ENCODE assay signal across 25 mouse cellular contexts in genomic region chr11:7832376-7832775, GRCm38 (mm10).
A peak's percentile ranks its signal among the peaks of the same experiment; 100 is the strongest.
DNase-seq lines count a peak whose midpoint lies in the region; ATAC-seq and TF ChIP-seq lines count a peak whose summit lies in the region.
"Had no signal": no experiment of that assay in that cellular context is flagged by ENCODE, and none has a peak within 500 bp of the region (broad histone marks: within the 10 kb centered on the region; RNA-seq: fewer than 3 reads in every experiment).

No protein-coding gene starts in this region.

- 66% methylated on average over 8 of the region's 8 CpGs for WGBS in kidney, embryonic 16.5 days
- WGBS in lung, adult 2 months: 22% methylated on average over 8 of the region's 8 CpGs

- no peak for TF ChIP-seq POLR2A in lung, adult 2 months (IDR thresholded peaks at IDR 0.05; ENCODE audit: borderline replicate concordance, extremely low read depth, low read depth, low read length)

- no peak overlapping the region for H3K27ac ChIP-seq in kidney, embryonic 16.5 days (ENCODE audit: low read length)
- H3K27ac ChIP-seq: embryonic facial prominence, embryonic 12.5 days; forebrain, embryonic 12.5 days; forebrain, embryonic 15.5 days; heart, adult 2 months; heart, embryonic 10.5 days; heart, embryonic 13.5 days; hindbrain, embryonic 12.5 days; hindbrain, embryonic 15.5 days had no signal

- no peak overlapping the region for H3K4me2 ChIP-seq in kidney, embryonic 16.5 days (replicated peaks; ENCODE audit: low read depth, low read length)
- H3K4me2 ChIP-seq: embryonic facial prominence, embryonic 12.5 days; forebrain, embryonic 12.5 days; forebrain, embryonic 15.5 days; heart, embryonic 13.5 days; hindbrain, embryonic 12.5 days; hindbrain, embryonic 15.5 days had no signal

- H3K27me3 ChIP-seq in kidney, embryonic 16.5 days (ENCODE audit: insufficient read depth, low read length): no peaks in the 10 kb centered on the region
- H3K27me3 ChIP-seq: embryonic facial prominence, embryonic 12.5 days; forebrain, embryonic 12.5 days; forebrain, embryonic 15.5 days; heart, embryonic 13.5 days; hindbrain, embryonic 12.5 days; hindbrain, embryonic 15.5 days had no signal

- no peak for TF ChIP-seq CTCF in lung, adult 2 months (IDR thresholded peaks at IDR 0.05; ENCODE audit: insufficient read depth, low read length)

- intact Hi-C loops in heart, postnatal 36 days (cut with DNase I): loop anchor here (10.0 kb wide), 1 partner anchor 382 kb away; no protein-coding TSS in a partner anchor

- no peak overlapping the region for H3K9ac ChIP-seq in kidney, embryonic 16.5 days (replicated peaks; ENCODE audit: low read length)
- H3K9ac ChIP-seq: embryonic facial prominence, embryonic 12.5 days; forebrain, embryonic 12.5 days; forebrain, embryonic 15.5 days; heart, embryonic 13.5 days; hindbrain, embryonic 12.5 days; hindbrain, embryonic 15.5 days had no signal

- ATAC-seq in kidney, embryonic 16.5 days (ENCODE audit: low FRiP score, low TSS enrichment): no peak
- ATAC-seq: CD4-positive, CD25-positive, alpha-beta regulatory T cell, adult 4 months; forebrain, embryonic 15.5 days had no signal

- no peaks in the 10 kb centered on the region for H3K9me3 ChIP-seq in kidney, embryonic 16.5 days (ENCODE audit: low read length)
- H3K9me3 ChIP-seq: embryonic facial prominence, embryonic 12.5 days; forebrain, embryonic 12.5 days; forebrain, embryonic 15.5 days; heart, embryonic 10.5 days; heart, embryonic 13.5 days; hindbrain, embryonic 12.5 days; hindbrain, embryonic 15.5 days had no signal

- H3K4me3 ChIP-seq in kidney, embryonic 16.5 days (ENCODE audit: low read length): no peak overlapping the region
- no peak overlapping the region for H3K4me3 ChIP-seq in lung, adult 2 months (replicated peaks; ENCODE audit: extremely low read depth, low read depth, low read length)
- H3K4me3 ChIP-seq: embryonic facial prominence, embryonic 12.5 days; erythroblast, embryonic 14.5 days; forebrain, embryonic 12.5 days; forebrain, embryonic 15.5 days; heart, adult 2 months; heart, embryonic 10.5 days; heart, embryonic 13.5 days; hindbrain, embryonic 12.5 days; hindbrain, embryonic 15.5 days had no signal

- no peaks in the 10 kb centered on the region for H3K36me3 ChIP-seq in kidney, embryonic 16.5 days (ENCODE audit: insufficient read depth, low read length)
- H3K36me3 ChIP-seq: embryonic facial prominence, embryonic 12.5 days; forebrain, embryonic 12.5 days; forebrain, embryonic 15.5 days; heart, embryonic 10.5 days; heart, embryonic 13.5 days; hindbrain, embryonic 12.5 days; hindbrain, embryonic 15.5 days had no signal

- H3K4me1 ChIP-seq in kidney, embryonic 16.5 days (ENCODE audit: insufficient read depth, low read length): no peaks in the 10 kb centered on the region
- H3K4me1 ChIP-seq in lung, adult 2 months (ENCODE audit: control insufficient read depth, insufficient read depth, low read length): no peaks in the 10 kb centered on the region
- H3K4me1 ChIP-seq: embryonic facial prominence, embryonic 12.5 days; forebrain, embryonic 12.5 days; forebrain, embryonic 15.5 days; heart, embryonic 10.5 days; hindbrain, embryonic 12.5 days; hindbrain, embryonic 15.5 days had no signal

- peak; percentile 67 for DNase-seq in heart, adult 11 months
- no peak for DNase-seq in heart, postnatal 36 days
- DNase-seq in kidney, postnatal 14 days: peak; percentile 9
- peak; percentile 6 for DNase-seq in lung, postnatal 10 days
- DNase-seq in lung, adult 2 months: no peak
- DNase-seq: adrenal gland, adult 2 months; adrenal gland, postnatal 14 days; cerebellum, adult 11 months; cerebellum, adult 2 months; cerebellum, adult 9-11 months; cerebellum, postnatal 25 days; embryo, embryonic 11 days; gastrocnemius, postnatal 25 days; heart, adult 2 months; heart, postnatal 14 days had no signal

Comparison
In these comparisons a context has a peak if more than half of its experiments do, and no peak if none do; other contexts are left out.
1. DNase-seq: peak in heart, adult 11 months (single experiment), kidney, postnatal 14 days (single experiment) and lung, postnatal 10 days (single experiment); none in heart, postnatal 36 days (0 of 2) and lung, adult 2 months (single experiment).